Mouse (Mus musculus): ENCODE results near the gene Vmn1r18. TPM values are rescaled to one million over a fixed set of nuclear protein-coding genes. Genes with fewer than 3 reads are reported as not detected.
"Not testable (repeated sequence)": the region's sequence is repeated elsewhere in the genome, so short reads cannot be mapped to it uniquely, and the experiment has no call there.

Vmn1r18 gene
- not detected for total RNA-seq (2021)
- long read RNA-seq, experiment 1, result 0 reads
- long read RNA-seq, experiment 2, result 0 reads

- DNase-seq (ENCODE audit: low spot score), result no peak
Observed at GRCm38 (mm10) chr6:57395683-57396082, at the start of gene Vmn1r18. Gene Vmn1r18, minus strand, starts transcription at chr6:57395783.

GRCm38 (mm10) chr6:57431196-57431595 lies 35.6 kb upstream of the Vmn1r18 start:
- DNase-seq (ENCODE audit: low spot score), result no peak

- DNase-seq (ENCODE audit: low spot score), result no peak
Observed at GRCm38 (mm10) chr6:57428630-57429029, 33.0 kb upstream of the Vmn1r18 start, which contains the start of gene Vmn1r20. Gene Vmn1r20, plus strand, starts transcription at chr6:57428930.

- not testable (repeated sequence) for DNase-seq (ENCODE audit: low spot score)
Observed at GRCm38 (mm10) chr6:57403480-57403879, 7.9 kb upstream of the Vmn1r18 start, which contains the start of gene Vmn1r19. Gene Vmn1r19, plus strand, starts transcription at chr6:57403780.

- no peak for DNase-seq (ENCODE audit: low spot score)
Observed at GRCm38 (mm10) chr6:57367496-57367895, 28.1 kb downstream of the Vmn1r18 start.

- DNase-seq (ENCODE audit: low spot score), result not testable (repeated sequence)
Observed at GRCm38 (mm10) chr6:57365866-57366265, 29.7 kb downstream of the Vmn1r18 start.

- DNase-seq (ENCODE audit: low spot score), result no peak
Observed at GRCm38 (mm10) chr6:57363627-57364026, 32.0 kb downstream of the Vmn1r18 start, which contains the start of gene Vmn1r17. Gene Vmn1r17, minus strand, starts transcription at chr6:57363727.

- no peak for DNase-seq (ENCODE audit: low spot score)
Observed at GRCm38 (mm10) chr6:57356864-57357263, 38.7 kb downstream of the Vmn1r18 start.

- DNase-seq (ENCODE audit: low spot score), result no peak
Observed at GRCm38 (mm10) chr6:57329394-57329793, 66.2 kb downstream of the Vmn1r18 start, which contains the start of gene Vmn1r16. Gene Vmn1r16, minus strand, starts transcription at chr6:57329494.

Other genes with a start within 250 kb of the Vmn1r18 start
- not detected for gene Vmn1r12, start 238.9 kb downstream of the Vmn1r18 start, total RNA-seq (2021)
- gene Vmn1r13, start 192.5 kb downstream of the Vmn1r18 start, total RNA-seq (2021), result not detected
- gene Vmn1r14, start 164.1 kb downstream of the Vmn1r18 start, total RNA-seq (2021), result not detected
- not detected for gene Vmn1r15, start 137.8 kb downstream of the Vmn1r18 start, total RNA-seq (2021)
- not detected for gene Vmn1r16, start 66.3 kb downstream of the Vmn1r18 start, total RNA-seq (2021)
- not detected for gene Vmn1r17, start 32.1 kb downstream of the Vmn1r18 start, total RNA-seq (2021)
- gene Vmn1r19, start 8.0 kb upstream of the Vmn1r18 start, total RNA-seq (2021), result not detected
- gene Vmn1r20, start 33.1 kb upstream of the Vmn1r18 start, total RNA-seq (2021), result not detected
- gene Ppm1k, start 139.7 kb upstream of the Vmn1r18 start, total RNA-seq (2021), result 10 to 100 TPM; 13.9 to 16.0 TPM
- 1 to 10 TPM in 1 of 2 experiments, under 1 TPM in 1; 0.34 to 1.2 TPM for gene Herc6, start 185.2 kb upstream of the Vmn1r18 start, total RNA-seq (2021)

All from gastrocnemius, adult 18-20 months (tissue).